Mouse (Mus musculus) lung, postnatal 0 days (tissue): ENCODE results near the gene Abcd4.

Experiments used
- CTCF ChIP-seq: IDR thresholded peaks from 2 replicates; pipeline ENCODE4 v1.5.1; 2016; ENCODE audit warnings: antibody characterized with exemption, mild to moderate bottlenecking
- EP300 ChIP-seq: IDR thresholded peaks from 2 replicates; pipeline ENCODE4 v1.6.1; 2016; ENCODE audit warnings: antibody characterized with exemption, mild to moderate bottlenecking, control low read depth

DNA sequence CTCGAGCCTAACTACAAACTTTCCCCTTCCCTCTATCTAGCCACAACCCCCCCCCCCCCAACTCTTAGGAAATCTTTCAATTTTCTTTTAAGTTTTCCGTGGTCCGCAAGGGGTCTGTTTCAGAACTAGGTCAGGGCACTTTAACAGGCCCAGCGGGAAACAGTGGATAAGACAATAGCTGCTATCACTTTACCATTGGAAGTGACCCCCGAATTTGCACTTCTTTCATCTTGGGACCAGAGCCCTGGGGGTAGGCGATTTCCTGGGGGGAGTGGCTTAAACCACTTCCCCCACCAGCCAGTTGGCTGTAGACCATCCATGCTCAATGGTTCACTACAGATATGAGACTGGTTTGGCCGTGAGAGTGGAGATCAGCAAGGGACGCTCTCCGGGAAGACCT, 23.4 kb upstream of the Abcd4 start, which contains the start of gene Vrtn:
- no peak for TF ChIP-seq CTCF
- no peak for TF ChIP-seq EP300
